Mouse (Mus musculus) MEL-GATA-1-ER (cell line): ENCODE measurements around the gene Msh4.

Experiments used
- DNase-seq: peaks from one replicate; pipeline ENCODE4 v3.0.0-alpha.2; 2012; ENCODE audit warnings: low read depth; ENCODE audit errors: extremely low read depth

Msh4 gene

DNA sequence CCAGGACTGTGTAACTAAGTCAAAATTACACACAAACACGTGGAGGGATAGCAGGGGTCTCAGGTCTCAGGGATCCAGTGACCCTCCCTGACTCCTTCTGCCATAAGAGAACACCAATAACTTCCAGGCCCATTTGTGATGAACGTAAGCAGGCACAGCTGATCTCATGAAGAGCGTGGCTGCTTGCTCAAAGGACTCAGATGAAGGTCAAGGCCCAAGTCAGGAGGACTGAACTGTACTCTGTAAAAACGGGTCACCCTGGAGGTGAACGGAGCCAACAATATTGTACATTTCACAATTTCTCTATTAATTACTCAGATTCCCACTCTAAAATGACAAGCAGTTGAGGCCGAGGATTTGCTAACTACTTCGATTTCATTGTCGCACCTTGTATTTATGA lies 91.9 kb downstream of the Msh4 start:
- no peak for DNase-seq

DNA sequence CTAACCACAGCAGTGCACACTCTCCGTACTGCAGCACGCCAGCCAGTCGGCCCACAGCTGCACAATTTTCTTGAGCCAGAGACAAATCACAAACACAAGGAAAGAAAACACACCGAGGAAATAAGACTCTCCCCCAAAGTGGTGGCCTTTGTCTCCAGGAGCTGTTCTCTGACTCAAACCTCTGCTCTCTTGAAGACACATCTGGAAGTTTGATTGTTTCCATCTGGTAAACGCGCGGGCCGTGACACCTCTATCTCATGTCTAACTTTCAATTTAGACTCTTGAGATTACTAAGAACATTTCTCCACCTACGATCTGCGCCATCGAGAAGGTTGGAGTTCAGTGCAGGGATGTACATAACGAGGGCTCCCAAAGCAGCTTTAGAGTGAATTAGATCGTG lies 97.5 kb downstream of the Msh4 start:
- DNase-seq, result no peak

DNA sequence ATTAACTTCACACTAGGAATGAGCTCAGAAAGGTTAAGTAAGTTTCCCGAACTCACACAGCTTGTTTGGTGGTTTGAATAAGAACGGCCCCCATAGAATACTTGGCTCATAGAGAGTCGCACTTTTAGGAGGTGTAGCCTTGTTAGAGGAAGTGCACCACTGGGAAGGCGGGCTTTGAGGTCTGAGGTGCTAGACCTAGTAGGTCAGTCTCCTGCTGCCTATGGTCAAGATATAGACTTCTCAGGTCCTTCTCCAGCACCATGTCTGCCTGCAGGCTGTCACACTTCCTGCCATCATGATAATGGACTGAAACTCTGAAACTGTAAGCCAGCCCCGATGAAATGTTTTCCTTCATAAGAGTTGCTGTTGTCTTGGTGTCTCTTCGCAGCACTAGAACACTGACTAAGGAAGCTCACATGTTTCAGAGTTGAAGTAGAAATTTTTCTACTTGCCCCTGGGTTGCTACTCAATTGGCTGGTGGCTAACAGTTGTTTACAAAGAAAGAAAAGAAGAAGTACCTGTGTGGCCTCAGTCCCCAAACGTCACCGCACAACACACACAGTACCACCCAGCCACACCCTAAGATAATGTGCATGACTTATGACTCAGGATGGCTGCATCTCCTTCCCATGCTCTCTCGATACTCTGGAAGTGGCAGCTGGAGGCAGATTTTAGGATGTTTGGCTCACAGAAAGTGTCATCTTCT lies 98.3 kb downstream of the Msh4 start:
- peak; percentile 61 for DNase-seq
